Mouse (Mus musculus) bone marrow, adult 2 months (tissue): Measurements from ENCODE around the gene Ppp1r3c. TPM values are rescaled to one million over a fixed set of nuclear protein-coding genes. Genes with fewer than 3 reads are reported as not detected.

Experiments used
- H3K27ac ChIP-seq: fragments of 200-500 bp; 2 replicates; pipeline ENCODE4 v1.5.1; 2012; ENCODE audit warnings: low read depth, mild to moderate bottlenecking, control low read depth, inconsistent platforms, low read length; ENCODE audit not compliant: control insufficient read depth, poor library complexity, insufficient read depth
- H3K4me1 ChIP-seq: fragments of 200-500 bp; 2 replicates; pipeline ENCODE4 v1.6.1; 2011; ENCODE audit warnings: low read length; ENCODE audit not compliant: control insufficient read depth, insufficient read depth
- H3K4me3 ChIP-seq: fragments of 200-500 bp; replicated peaks from 2 replicates; pipeline ENCODE3; 2011; ENCODE audit warnings: mild to moderate bottlenecking, low read depth, low read length, control low read depth; ENCODE audit not compliant: control insufficient read depth
- CTCF ChIP-seq: fragments of 200-500 bp; IDR thresholded peaks from 2 replicates; pipeline ENCODE4 v1.5.1; 2011; ENCODE audit warnings: low read length, control low read depth; ENCODE audit not compliant: control insufficient read depth, insufficient read depth
- POLR2A ChIP-seq: fragments of 200-500 bp; IDR thresholded peaks from 2 replicates; pipeline ENCODE4 v1.6.1; 2011; ENCODE audit warnings: low read depth, mild to moderate bottlenecking, control low read depth, low read length, borderline replicate concordance; ENCODE audit not compliant: control insufficient read depth
- WGBS: fragments of 180-500 bp; shearing (Covaris S2); methylation state at CpG from one replicate; pipeline ENCODE4 v1.1.7; 2018; 5-methylcytosine and 5-hydroxymethylcytosine counted together
- polyA plus RNA-seq: library from polyadenylated mRNA; stranded (reverse); fragments of >200 nt; gene quantifications from 2 replicates; pipeline ENCODE4 v1.2.4, GENCODE M21; 2011; ENCODE audit warnings: low replicate concordance; ENCODE audit not compliant: missing spikeins, insufficient read depth, insufficient read length

The Ppp1r3c gene
- polyA plus RNA-seq = 0.70 and 2.0 TPM in 2 replicates

DNA sequence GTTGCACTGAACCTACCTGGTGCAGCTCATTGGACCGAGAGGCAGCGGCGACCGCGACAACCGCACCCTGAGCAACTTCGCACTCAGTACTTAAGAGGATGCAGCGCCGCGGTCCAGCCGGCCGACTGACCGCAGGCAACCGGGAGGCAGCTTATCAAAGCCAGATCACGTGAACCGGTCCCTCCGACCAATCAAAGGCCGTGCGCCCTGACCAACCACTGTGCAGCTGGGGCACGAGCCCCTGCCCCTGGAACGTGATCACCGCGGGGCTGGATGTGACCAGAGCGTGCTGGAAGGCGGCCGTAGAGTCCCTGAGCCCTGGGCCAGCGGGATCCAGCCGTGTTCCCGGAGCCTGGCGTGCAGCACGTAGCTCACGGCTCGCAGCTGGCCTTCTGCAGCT, at the start of gene Ppp1r3c:
TSS of gene Ppp1r3c (minus strand) at position 117 of the 400 bp plus-strand sequence.
- Histone ChIP-seq H3K4me3 (no peak within 1 kb of the TSS), H3K27ac (no peak within 1 kb of the TSS), H3K4me1 (no peaks in the 10 kb centered on the region)
- 1% methylated on average over 33 of the region's 33 CpGs for WGBS
- peak; percentile 41; the same call in 1 of the 2 replicates for TF ChIP-seq POLR2A
- TF ChIP-seq CTCF = no peak

- no peaks in the 10 kb centered on the region for H3K4me1 ChIP-seq
- no peak overlapping the region for H3K4me3 ChIP-seq
- no peak overlapping the region for H3K27ac ChIP-seq
- no peak for TF ChIP-seq CTCF
- no peak for TF ChIP-seq POLR2A
- 81% methylated on average over 6 of the region's 6 CpGs for WGBS
Observed at GRCm38 (mm10) chr19:36783179-36783578, 46.7 kb upstream of the Ppp1r3c start.

DNA sequence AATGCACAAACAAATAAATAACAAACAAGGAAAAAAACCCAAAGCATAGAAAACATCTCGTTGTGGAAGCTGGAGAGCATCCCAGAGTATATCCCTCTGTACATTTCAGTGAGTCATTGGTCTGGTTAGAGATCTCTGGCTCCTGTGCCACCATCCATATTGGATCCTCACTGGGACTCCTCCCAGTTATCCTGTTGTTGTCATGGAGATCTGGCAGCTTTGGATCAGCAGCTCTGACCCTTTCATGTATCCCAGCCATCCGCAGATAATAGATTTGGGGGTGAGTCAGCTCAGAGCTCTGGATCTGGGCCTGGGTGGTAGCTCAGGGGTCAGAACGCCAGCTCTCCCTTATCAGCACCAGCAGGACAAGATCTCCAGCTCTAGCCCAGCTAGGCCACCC, 46.1 kb upstream of the Ppp1r3c start:
- Histone ChIP-seq H3K27ac (no peak overlapping the region), H3K4me1 (no peaks in the 10 kb centered on the region), H3K4me3 (no peak overlapping the region)
- TF ChIP-seq POLR2A = no peak
- no peak for TF ChIP-seq CTCF
- WGBS = 71% methylated on average over 3 of the region's 3 CpGs

DNA sequence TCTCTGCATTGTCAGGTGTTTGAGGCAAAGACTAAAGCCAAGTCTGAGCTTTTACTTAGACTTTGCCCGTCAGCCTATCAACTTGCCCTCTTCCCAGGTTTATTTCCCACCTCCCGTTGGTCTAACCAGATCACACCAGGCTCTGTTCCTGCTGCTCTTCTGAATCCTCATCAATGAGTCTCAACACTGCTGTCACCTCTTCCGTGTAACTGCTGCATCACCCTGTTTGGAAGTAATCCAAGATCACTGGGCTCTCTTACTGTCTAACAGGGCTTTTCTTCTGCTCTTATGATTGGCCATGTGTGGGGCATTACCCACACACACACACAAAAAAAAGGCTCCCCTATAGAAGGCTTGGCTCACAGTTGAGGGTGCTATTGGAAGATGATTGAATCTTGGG, 45.5 kb upstream of the Ppp1r3c start:
- no peak overlapping the region for H3K4me3 ChIP-seq
- no peak overlapping the region for H3K27ac ChIP-seq
- no peaks in the 10 kb centered on the region for H3K4me1 ChIP-seq
- TF ChIP-seq CTCF (no peak), POLR2A (no peak)
- 46% methylated on average over 3 of the region's 3 CpGs for WGBS

DNA sequence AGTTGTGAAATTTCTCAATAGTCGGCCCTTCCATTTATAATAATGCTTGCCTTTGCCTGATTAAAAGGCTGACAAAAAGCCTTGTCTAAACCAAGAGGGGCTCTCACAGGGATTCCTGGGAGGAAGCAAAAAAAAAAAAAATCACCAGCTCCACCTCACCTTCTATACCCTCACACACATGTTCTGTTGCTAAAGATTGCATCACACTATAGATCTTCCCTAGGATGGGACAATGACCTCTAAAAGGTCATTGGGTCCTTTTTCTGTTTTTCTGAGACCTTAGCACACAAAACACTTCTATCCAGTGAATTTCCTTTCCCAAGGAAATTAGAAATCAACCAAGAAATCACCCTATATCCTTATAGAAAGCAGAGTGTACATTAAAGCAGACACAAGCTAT, 43.9 kb upstream of the Ppp1r3c start:
- H3K4me3 ChIP-seq = no peak overlapping the region
- TF ChIP-seq POLR2A (no peak), CTCF (no peak)
- no peak overlapping the region for H3K27ac ChIP-seq
- WGBS = 64% methylated on average over 1 of the region's 1 CpGs
- no peaks in the 10 kb centered on the region for H3K4me1 ChIP-seq

DNA sequence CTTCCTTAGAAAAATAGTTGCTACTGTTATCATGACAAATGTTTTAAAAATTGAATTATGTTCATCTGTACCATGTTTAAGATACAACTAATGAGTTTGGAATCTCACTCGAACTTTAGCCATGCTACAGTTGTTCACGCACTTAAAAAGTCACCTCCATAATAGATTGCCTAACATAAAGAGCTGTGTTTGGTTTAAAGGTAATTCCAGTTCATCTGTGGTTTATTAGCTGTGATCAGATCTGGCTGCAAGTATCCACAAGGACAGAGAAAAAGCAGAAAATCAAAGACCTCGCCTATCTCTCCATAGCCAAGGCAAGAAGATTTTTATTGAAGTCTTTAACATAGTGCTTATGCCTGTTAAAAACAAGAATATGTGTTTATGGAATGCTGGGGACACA, 43.3 kb upstream of the Ppp1r3c start:
- no peak overlapping the region for H3K27ac ChIP-seq
- WGBS = 76% methylated on average over 3 of the region's 3 CpGs
- H3K4me3 ChIP-seq = no peak overlapping the region
- TF ChIP-seq CTCF = no peak
- TF ChIP-seq POLR2A = no peak
- no peaks in the 10 kb centered on the region for H3K4me1 ChIP-seq

DNA sequence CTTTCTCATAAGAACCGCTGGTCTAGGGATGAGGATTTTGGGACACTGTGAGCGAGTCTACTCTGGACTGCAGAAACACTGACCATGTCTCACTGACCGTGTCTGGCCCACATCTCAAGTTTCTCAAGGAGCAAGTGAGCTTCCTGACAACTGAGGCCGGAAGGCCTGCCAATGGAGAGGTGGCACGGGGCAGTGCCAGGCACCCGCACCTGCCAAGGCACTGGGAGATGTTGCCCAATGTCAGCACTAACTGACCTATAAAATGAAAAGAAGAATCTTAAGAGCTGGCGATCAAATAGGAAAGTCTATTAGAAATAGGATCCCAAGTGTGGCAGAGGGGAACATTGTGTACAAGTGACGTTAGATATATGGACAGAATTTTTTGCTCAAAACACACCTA, 39.1 kb upstream of the Ppp1r3c start:
- Histone ChIP-seq H3K4me3 (no peak overlapping the region), H3K4me1 (no peaks in the 10 kb centered on the region), H3K27ac (no peak overlapping the region)
- TF ChIP-seq CTCF (no peak), POLR2A (no peak)
- 90% methylated on average over 8 of the region's 8 CpGs for WGBS

- no peak overlapping the region for H3K27ac ChIP-seq
- WGBS = 80% methylated on average over 8 of the region's 8 CpGs
- TF ChIP-seq CTCF = no peak
- no peak for TF ChIP-seq POLR2A
- no peaks in the 10 kb centered on the region for H3K4me1 ChIP-seq
- H3K4me3 ChIP-seq = no peak overlapping the region
Observed at GRCm38 (mm10) chr19:36773716-36774459, 37.4 kb upstream of the Ppp1r3c start.
